12 mouse cellular contexts compared by ENCODE assay signal in the genomic region with DNA sequence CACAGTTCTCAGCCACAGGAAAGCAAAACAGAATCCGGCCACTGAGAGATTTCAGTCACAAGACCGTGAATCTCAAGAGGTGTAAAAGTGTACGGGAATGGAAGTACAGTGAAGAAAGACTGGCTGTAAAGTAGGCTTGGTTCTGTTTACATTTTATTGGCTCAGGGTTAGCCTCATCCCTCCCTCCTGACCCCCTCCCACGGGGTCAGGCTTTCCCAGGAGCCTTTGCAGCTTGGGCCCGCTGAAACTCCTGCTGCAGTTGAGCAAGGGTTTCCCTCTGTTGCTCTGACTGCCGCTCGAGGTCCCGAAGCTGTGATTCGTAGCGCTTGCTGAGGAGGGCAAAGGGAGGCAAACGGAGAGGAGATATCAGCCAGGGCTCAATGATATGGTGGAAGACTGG. TPM values are rescaled to one million over a fixed set of nuclear protein-coding genes. Genes with fewer than 3 reads are reported as not detected.
DNase-seq lines count a peak whose midpoint lies in the region; ATAC-seq and TF ChIP-seq lines count a peak whose summit lies in the region.
"Had no signal": no experiment of that assay in that cellular context is flagged by ENCODE, and none has a peak within 500 bp of the region (broad histone marks: within the 10 kb centered on the region; RNA-seq: fewer than 3 reads in every experiment).

No protein-coding gene starts in this region.

- H3K9me3 ChIP-seq in heart, embryonic 15.5 days (replicated peaks), result no peaks in the 10 kb centered on the region
- no peaks in the 10 kb centered on the region for H3K9me3 ChIP-seq in ES-E14 (ENCODE audit: control insufficient read depth, insufficient read depth, low read depth, low read length)
- no peaks in the 10 kb centered on the region for H3K9me3 ChIP-seq in forebrain, embryonic 15.5 days
- no peaks in the 10 kb centered on the region for H3K9me3 ChIP-seq in liver, embryonic 15.5 days (replicated peaks)

- no peak overlapping the region for H3K9ac ChIP-seq in heart, embryonic 15.5 days
- peak overlapping the region; percentile 93; the same call in 1 of the 2 replicates for H3K9ac ChIP-seq in ES-E14 (ENCODE audit: insufficient read depth, low read depth, low read length, poor library complexity, severe bottlenecking)
- H3K9ac ChIP-seq in forebrain, embryonic 15.5 days (replicated peaks), result no peak overlapping the region
- peak overlapping the region; percentile 81; the same call in 1 of the 2 replicates for H3K9ac ChIP-seq in liver, embryonic 15.5 days

- 75% methylated on average over 11 of the region's 11 CpGs for WGBS in heart, embryonic 15.5 days
- WGBS in forebrain, embryonic 15.5 days, result 81% methylated on average over 11 of the region's 11 CpGs
- WGBS in liver, embryonic 15.5 days (ENCODE audit: insufficient replicate concordance), result 73% methylated on average over 11 of the region's 11 CpGs

- no peak for TF ChIP-seq CTCF in left cerebral cortex, adult 2 months (IDR thresholded peaks at IDR 0.05)

- peak overlapping the region; percentile 82; the same call in 1 of the 2 replicates for H3K4me2 ChIP-seq in heart, embryonic 15.5 days
- peak overlapping the region; percentile 95 for H3K4me2 ChIP-seq in forebrain, embryonic 15.5 days (replicated peaks)
- peak overlapping the region; percentile 98 for H3K4me2 ChIP-seq in liver, embryonic 15.5 days

- intact Hi-C loops in left cerebral cortex, adult 2 months (cut with DNase I), result no loop called here

- in situ Hi-C loops in ES-E14 (cut with MboI; ENCODE audit: low sequenced_read_pairs in 2 of 2, unreplicated experiment in 2 of 2), result no loop called here

- peak overlapping the region; percentile 91 for H3K4me3 ChIP-seq in heart, embryonic 15.5 days
- H3K4me3 ChIP-seq in ES-E14 (ENCODE audit: insufficient read depth in 1 of 2, low read depth in 1 of 2, low read length in 2 of 2, poor library complexity in 1 of 2, severe bottlenecking in 1 of 2), result peak overlapping the region; percentile 87 to 96; a peak in 3 of 4 replicates
- peak overlapping the region; percentile 77 for H3K4me3 ChIP-seq in forebrain, embryonic 15.5 days
- peak overlapping the region; percentile 89 for H3K4me3 ChIP-seq in liver, embryonic 15.5 days (replicated peaks)
- no peak overlapping the region for H3K4me3 ChIP-seq in left cerebral cortex, adult 2 months

- no peaks in the 10 kb centered on the region for H3K27me3 ChIP-seq in heart, embryonic 15.5 days
- no peaks in the 10 kb centered on the region for H3K27me3 ChIP-seq in forebrain, embryonic 15.5 days
- no peaks in the 10 kb centered on the region for H3K27me3 ChIP-seq in liver, embryonic 15.5 days

- no peak for ATAC-seq in heart, embryonic 15.5 days (replicated peaks; ENCODE audit: insufficient number of reproducible peaks, insufficient read depth, low FRiP score, low read depth)
- ATAC-seq in forebrain, embryonic 15.5 days (replicated peaks), result no peak
- no peak for ATAC-seq in liver, embryonic 15.5 days (ENCODE audit: insufficient read depth)

- H3K4me1 ChIP-seq in heart, embryonic 15.5 days (replicated peaks), result peaks cover 18% of the 10 kb centered on the region
- H3K4me1 ChIP-seq in ES-E14 (ENCODE audit: control insufficient read depth in 2 of 2, insufficient read depth in 2 of 2, low read length in 2 of 2, poor library complexity in 1 of 2), result peaks cover 3 to 26% of the 10 kb centered on the region in 2 experiments; a peak in 2 of 4 replicates
- H3K4me1 ChIP-seq in forebrain, embryonic 15.5 days, result peaks cover 26% of the 10 kb centered on the region
- H3K4me1 ChIP-seq in liver, embryonic 15.5 days (replicated peaks), result peaks cover 31% of the 10 kb centered on the region

- no peak overlapping the region for H3K27ac ChIP-seq in heart, embryonic 15.5 days
- no peak overlapping the region for H3K27ac ChIP-seq in ES-E14 (ENCODE audit: insufficient read depth, low read depth, low read length, poor library complexity, severe bottlenecking)
- H3K27ac ChIP-seq in forebrain, embryonic 15.5 days (replicated peaks), result no peak overlapping the region
- H3K27ac ChIP-seq in liver, embryonic 15.5 days (replicated peaks), result no peak overlapping the region
- no peak overlapping the region for H3K27ac ChIP-seq in left cerebral cortex, adult 2 months

- no peak for DNase-seq in heart, postnatal 4 days
- DNase-seq in ES-E14 (ENCODE audit: low read depth, low spot score), result no peak
- no peak for DNase-seq in thymus, postnatal 4 days
- no peak for DNase-seq in frontal cortex, postnatal 10 days (ENCODE audit: low spot score in 2 of 2)
- DNase-seq in left cerebral cortex, adult 2 months (ENCODE audit: extremely low spot score in 1 of 2, low spot score in 2 of 2), result no peak
- DNase-seq: adrenal gland, adult 8-10 months; cerebellum, postnatal 25 days; kidney, adult 8-10 months; lung, adult 18-20 months had no signal

- H3K36me3 ChIP-seq in heart, embryonic 15.5 days, result peaks cover 23% of the 10 kb centered on the region; the same call in 1 of the 2 replicates
- peaks cover 41% of the 10 kb centered on the region for H3K36me3 ChIP-seq in ES-E14 (ENCODE audit: control insufficient read depth, insufficient read depth, low read length, poor library complexity, severe bottlenecking)
- H3K36me3 ChIP-seq in forebrain, embryonic 15.5 days, result peaks cover 33% of the 10 kb centered on the region; the same call in 1 of the 2 replicates
- H3K36me3 ChIP-seq in liver, embryonic 15.5 days (replicated peaks), result peaks cover 47% of the 10 kb centered on the region

TF ChIP-seq in ES-E14, 5 proteins besides CTCF, POLR2A, EP300 and RAD21:
- TF ChIP-seq MAFK (IDR thresholded peaks at IDR 0.05; ENCODE audit: insufficient read depth, low read depth, low read length) (no peak), ZNF384 (IDR thresholded peaks at IDR 0.05; ENCODE audit: low read depth, low read length) (no peak), HCFC1 (IDR thresholded peaks at IDR 0.05; ENCODE audit: borderline replicate concordance, insufficient read depth, low read length) (no peak), CHD2 (IDR thresholded peaks at IDR 0.05; ENCODE audit: low read depth, low read length) (no peak), ZC3H11A (IDR thresholded peaks at IDR 0.05; ENCODE audit: borderline replicate concordance, low read depth, low read length) (no peak)

RNA-seq across cellular contexts. Expression of gene Pfdn6, which starts 1.4 kb away (rescaled TPM):
- polyA plus RNA-seq in heart, embryonic 15.5 days (2015; fragmentation: Nextera tagmentation; extraction: Ambion mirVana), result 112 and 115 TPM in 2 replicates
- 10 to 100 TPM; 78.0 to 79.5 TPM for total RNA-seq in heart, postnatal 4 days (2021)
- 175 and 201 TPM in 2 replicates for total RNA-seq in ES-E14 (2012; rRNA removed)
- polyA plus RNA-seq in forebrain, embryonic 15.5 days (2015; fragmentation: Nextera tagmentation; extraction: Ambion mirVana), result 198 and 212 TPM in 2 replicates
- polyA plus RNA-seq in liver, embryonic 15.5 days (2015; fragmentation: Nextera tagmentation; extraction: Ambion mirVana), result 89.6 and 96.8 TPM in 2 replicates
- total RNA-seq in left cerebral cortex, adult 2 months (2021), result 10 to 100 TPM; 93.0 to 97.6 TPM

RNA-seq across cellular contexts. Expression of gene Wdr46, which starts 1.7 kb away (rescaled TPM):
- 16.3 and 24.1 TPM in 2 replicates for polyA plus RNA-seq in heart, embryonic 15.5 days (2015; fragmentation: Nextera tagmentation; extraction: Ambion mirVana)
- 10 to 100 TPM; 13.3 to 14.4 TPM for total RNA-seq in heart, postnatal 4 days (2021)
- 65.6 and 78.2 TPM in 2 replicates for total RNA-seq in ES-E14 (2012; rRNA removed)
- polyA plus RNA-seq in forebrain, embryonic 15.5 days (2015; fragmentation: Nextera tagmentation; extraction: Ambion mirVana), result 31.0 and 33.4 TPM in 2 replicates
- 18.4 and 19.3 TPM in 2 replicates for polyA plus RNA-seq in liver, embryonic 15.5 days (2015; fragmentation: Nextera tagmentation; extraction: Ambion mirVana)
- total RNA-seq in left cerebral cortex, adult 2 months (2021), result 10 to 100 TPM; 14.7 to 18.4 TPM

RNA-seq across cellular contexts. Expression of gene Rgl2, which starts 9.4 kb away (rescaled TPM):
- polyA plus RNA-seq in heart, embryonic 15.5 days (2015; fragmentation: Nextera tagmentation; extraction: Ambion mirVana), result 34.7 and 44.8 TPM in 2 replicates
- total RNA-seq in heart, postnatal 4 days (2021), result 10 to 100 TPM; 56.5 to 58.1 TPM
- 65.8 and 129 TPM in 2 replicates for total RNA-seq in ES-E14 (2012; rRNA removed)
- polyA plus RNA-seq in forebrain, embryonic 15.5 days (2015; fragmentation: Nextera tagmentation; extraction: Ambion mirVana), result 46.6 and 47.2 TPM in 2 replicates
- polyA plus RNA-seq in liver, embryonic 15.5 days (2015; fragmentation: Nextera tagmentation; extraction: Ambion mirVana), result 8.2 and 10.2 TPM in 2 replicates
- total RNA-seq in left cerebral cortex, adult 2 months (2021), result 10 to 100 TPM; 63.4 to 74.3 TPM

RNA-seq across cellular contexts. Expression of gene B3galt4, which starts 12.5 kb away (rescaled TPM):
- polyA plus RNA-seq in heart, embryonic 15.5 days (2015; fragmentation: Nextera tagmentation; extraction: Ambion mirVana), result 5.1 and 6.5 TPM in 2 replicates
- total RNA-seq in heart, postnatal 4 days (2021), result 1 to 10 TPM; 2.3 to 2.9 TPM
- 10.3 and 15.3 TPM in 2 replicates for total RNA-seq in ES-E14 (2012; rRNA removed)
- polyA plus RNA-seq in forebrain, embryonic 15.5 days (2015; fragmentation: Nextera tagmentation; extraction: Ambion mirVana), result 10.1 and 10.4 TPM in 2 replicates
- polyA plus RNA-seq in liver, embryonic 15.5 days (2015; fragmentation: Nextera tagmentation; extraction: Ambion mirVana), result 2.4 and 2.5 TPM in 2 replicates
- total RNA-seq in left cerebral cortex, adult 2 months (2021), result 1 to 10 TPM; 6.3 to 6.5 TPM

RNA-seq across cellular contexts. Expression of gene Vps52, which starts 16.8 kb away (rescaled TPM):
- 35.5 and 44.7 TPM in 2 replicates for polyA plus RNA-seq in heart, embryonic 15.5 days (2015; fragmentation: Nextera tagmentation; extraction: Ambion mirVana)
- total RNA-seq in heart, postnatal 4 days (2021), result 10 to 100 TPM; 38.1 to 40.1 TPM
- 23.2 and 24.8 TPM in 2 replicates for total RNA-seq in ES-E14 (2012; rRNA removed)
- 75.8 and 79.7 TPM in 2 replicates for polyA plus RNA-seq in forebrain, embryonic 15.5 days (2015; fragmentation: Nextera tagmentation; extraction: Ambion mirVana)
- 23.3 and 24.6 TPM in 2 replicates for polyA plus RNA-seq in liver, embryonic 15.5 days (2015; fragmentation: Nextera tagmentation; extraction: Ambion mirVana)
- total RNA-seq in left cerebral cortex, adult 2 months (2021), result 10 to 100 TPM; 74.6 to 82.7 TPM

Comparison
In these comparisons a context has a peak if more than half of its experiments do, and no peak if none do; other contexts are left out.
1. H3K9ac ChIP-seq: peak in ES-E14 (single experiment) and liver, embryonic 15.5 days (single experiment); none in heart, embryonic 15.5 days (single experiment) and forebrain, embryonic 15.5 days (single experiment).
2. Peak in every context shown above with its lines, with median percentiles within 50 percentile points of each other: H3K4me2 ChIP-seq.